Mouse (Mus musculus) liver, adult 2 months (tissue): ENCODE measurements around the gene Sertad2. TPM values are rescaled to one million over a fixed set of nuclear protein-coding genes. Genes with fewer than 3 reads are reported as not detected.

Source experiments
- DNase-seq: peaks from one replicate; pipeline ENCODE4 v3.0.0-alpha.2; 2011; ENCODE audit warnings: low read depth, low spot score; ENCODE audit errors: extremely low read depth
- H3K27ac ChIP-seq: fragments of 200-500 bp; replicated peaks from 2 replicates; pipeline ENCODE4 v1.5.1; 2012; ENCODE audit warnings: low read depth, mild to moderate bottlenecking, control low read depth, inconsistent platforms, low read length; ENCODE audit not compliant: insufficient read depth
- H3K27me3 ChIP-seq: fragments of 200-500 bp; 2 replicates; pipeline ENCODE4 v1.6.1; 2012; ENCODE audit warnings: mild to moderate bottlenecking, moderate library complexity, low read length, inconsistent platforms; ENCODE audit not compliant: control insufficient read depth, insufficient read depth
- H3K36me3 ChIP-seq: fragments of 200-500 bp; 2 replicates; pipeline ENCODE4 v1.6.1; 2012; ENCODE audit warnings: low read length, inconsistent platforms; ENCODE audit not compliant: control insufficient read depth, insufficient read depth
- H3K4me1 ChIP-seq: fragments of 200-500 bp; 2 replicates; pipeline ENCODE4 v1.6.1; 2011; ENCODE audit warnings: low read length; ENCODE audit not compliant: control insufficient read depth, insufficient read depth
- H3K4me3 ChIP-seq: fragments of 200-500 bp; 2 replicates; pipeline ENCODE4 v1.5.1; 2011; ENCODE audit warnings: low read depth, mild to moderate bottlenecking, control low read depth, low read length, moderate library complexity; ENCODE audit not compliant: insufficient read depth
- H3K79me2 ChIP-seq: fragments of 200-500 bp; 2 replicates; pipeline ENCODE4 v1.6.1; 2012; ENCODE audit warnings: inconsistent platforms, mild to moderate bottlenecking, low read length, moderate library complexity; ENCODE audit not compliant: control insufficient read depth, insufficient read depth
- H3K9ac ChIP-seq: fragments of 200-500 bp; 2 replicates; pipeline ENCODE4 v1.6.1; 2012; ENCODE audit warnings: low read depth, mild to moderate bottlenecking, control low read depth, inconsistent platforms, low read length
- CTCF ChIP-seq: fragments of 200-500 bp; IDR thresholded peaks from 2 replicates; pipeline ENCODE4 v1.5.1; 2011; ENCODE audit warnings: low read depth, low read length, control low read depth
- POLR2A ChIP-seq: fragments of 200-500 bp; IDR thresholded peaks from 2 replicates; pipeline ENCODE4 v1.6.1; 2011; ENCODE audit warnings: low read length, control low read depth; ENCODE audit not compliant: insufficient read depth; ENCODE audit errors: extremely low read depth
- WGBS: fragments of 180-500 bp; shearing (Covaris S2); methylation state at CpG from one replicate; pipeline ENCODE4 v1.1.7; 2018; 5-methylcytosine and 5-hydroxymethylcytosine counted together
- polyA plus RNA-seq: library from polyadenylated mRNA; depleted of rRNA; stranded (reverse); fragments of >200 nt; gene quantifications from 2 replicates; pipeline ENCODE4 v1.2.3, GENCODE M21; 2012
- total RNA-seq: library from RNA; depleted of rRNA; stranded (reverse); fragments of >200 nt; gene quantifications from 2 replicates; pipeline ENCODE4 v1.2.3, GENCODE M21; 2014

The Sertad2 gene
- total and polyA plus RNA-seq, 2 experiments, result 8.0 to 9.3 TPM

DNA sequence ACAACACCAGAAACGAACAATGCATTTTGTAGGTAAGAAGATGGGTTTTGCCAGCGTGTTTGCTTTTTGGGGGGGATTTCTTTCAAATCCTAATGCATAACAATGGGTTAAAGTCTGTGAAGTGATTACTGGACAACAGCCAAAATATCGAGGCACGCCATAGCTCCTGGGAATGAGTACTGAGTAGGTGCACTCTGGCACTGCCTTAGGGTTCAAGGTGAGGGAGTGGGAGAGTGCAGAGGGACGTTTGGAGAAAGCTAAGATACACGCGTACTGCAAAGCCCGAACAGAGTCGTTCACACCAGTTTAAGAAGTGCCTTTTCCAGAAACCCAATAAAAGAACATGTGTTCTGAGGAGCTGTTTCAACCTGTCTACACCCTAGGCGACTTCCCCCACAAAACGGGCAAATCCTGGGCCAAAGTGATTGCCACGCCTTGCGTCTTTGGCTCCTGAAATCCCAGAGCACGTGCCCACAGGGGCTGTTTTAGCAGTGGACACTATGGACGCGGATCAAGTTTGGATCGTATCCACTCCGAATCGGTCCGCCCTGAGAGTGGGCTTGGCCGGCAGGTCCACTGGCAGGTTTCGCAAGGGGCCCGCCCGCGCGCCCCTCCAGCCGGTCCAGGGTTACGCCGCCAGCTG lies 937 bp upstream of the Sertad2 start:
- no peak for TF ChIP-seq CTCF
- no peak for TF ChIP-seq POLR2A
- peak overlapping the region; percentile 63 for H3K4me3 ChIP-seq

GRCm38 (mm10) chr11:20543453-20544120 lies 534 bp downstream of the Sertad2 start:
- H3K9ac ChIP-seq, result peak overlapping the region; percentile 92
- peaks cover 2% of the 10 kb centered on the region; the same call in 1 of the 2 replicates for H3K4me1 ChIP-seq
- WGBS, result 1% methylated on average over 51 of the region's 51 CpGs
- no peaks in the 10 kb centered on the region for H3K27me3 ChIP-seq
- DNase-seq, result peak; percentile 32
- H3K27ac ChIP-seq, result peak overlapping the region; percentile 79
- H3K79me2 ChIP-seq, result peaks cover 4% of the 10 kb centered on the region; the same call in 1 of the 2 replicates
- no peak for TF ChIP-seq POLR2A
- TF ChIP-seq CTCF, result no peak
- no peaks in the 10 kb centered on the region for H3K36me3 ChIP-seq
- H3K4me3 ChIP-seq, result peak overlapping the region; percentile 96

More for the DNA sequence above, 937 bp upstream of the Sertad2 start:
- DNase-seq, result peak; percentile 83
- H3K9ac ChIP-seq, result peak overlapping the region; percentile 54
- H3K27ac ChIP-seq, result peak overlapping the region; percentile 46
- peaks cover 4% of the 10 kb centered on the region; the same call in 1 of the 2 replicates for H3K79me2 ChIP-seq
- no peaks in the 10 kb centered on the region for H3K36me3 ChIP-seq
- no peaks in the 10 kb centered on the region for H3K27me3 ChIP-seq
- peaks cover 2% of the 10 kb centered on the region; the same call in 1 of the 2 replicates for H3K4me1 ChIP-seq
- under 1% methylated on average over 29 of the region's 29 CpGs for WGBS

DNA sequence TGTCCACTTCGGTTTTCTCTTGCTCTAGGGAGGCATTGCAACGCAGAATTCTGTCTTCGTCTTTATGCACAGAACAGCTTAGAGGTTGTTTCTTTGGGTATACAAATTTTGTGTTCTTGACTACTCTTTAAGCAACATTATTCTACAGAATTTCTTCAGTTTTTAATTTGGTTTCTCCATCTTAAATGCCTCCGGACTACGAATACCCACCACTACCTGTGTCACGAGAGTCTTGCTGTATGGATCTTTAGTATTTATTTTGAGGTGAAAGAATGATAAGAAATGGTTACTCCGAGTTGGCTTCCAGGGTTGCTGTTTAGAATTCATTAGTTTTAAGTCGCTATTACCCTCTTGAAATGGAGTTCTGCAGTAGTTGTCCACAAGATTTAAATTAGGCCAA lies 1.3 kb downstream of the Sertad2 start:
- no peak for DNase-seq
- H3K27ac ChIP-seq, result no peak overlapping the region
- TF ChIP-seq POLR2A (no peak), CTCF (no peak)
- H3K27me3 ChIP-seq, result no peaks in the 10 kb centered on the region
- no peak overlapping the region for H3K9ac ChIP-seq
- H3K4me3 ChIP-seq, result no peak overlapping the region
- 83% methylated on average over 8 of the region's 8 CpGs for WGBS
- peaks cover 2% of the 10 kb centered on the region; the same call in 1 of the 2 replicates for H3K4me1 ChIP-seq
- H3K79me2 ChIP-seq, result peaks cover 4% of the 10 kb centered on the region; the same call in 1 of the 2 replicates
- H3K36me3 ChIP-seq, result no peaks in the 10 kb centered on the region

- no peaks in the 10 kb centered on the region for H3K27me3 ChIP-seq
- no peak overlapping the region for H3K27ac ChIP-seq
- H3K36me3 ChIP-seq, result no peaks in the 10 kb centered on the region
- peaks cover 2% of the 10 kb centered on the region; the same call in 1 of the 2 replicates for H3K4me1 ChIP-seq
- DNase-seq, result no peak
- H3K79me2 ChIP-seq, result peaks cover 4% of the 10 kb centered on the region; the same call in 1 of the 2 replicates
- no peak overlapping the region for H3K4me3 ChIP-seq
- H3K9ac ChIP-seq, result no peak overlapping the region
- TF ChIP-seq POLR2A (no peak), CTCF (no peak)
- 87% methylated on average over 3 of the region's 3 CpGs for WGBS
Observed at GRCm38 (mm10) chr11:20544801-20545515, 1.9 kb downstream of the Sertad2 start.

GRCm38 (mm10) chr11:20549481-20549880 lies 6.4 kb downstream of the Sertad2 start:
- TF ChIP-seq CTCF, result no peak
- no peak for TF ChIP-seq POLR2A
- no peak overlapping the region; the same call in 1 of the 2 replicates for H3K27ac ChIP-seq
- H3K27me3 ChIP-seq, result no peaks in the 10 kb centered on the region
- 93% methylated on average over 2 of the region's 2 CpGs for whole genome bisulfite sequencing
- no peaks in the 10 kb centered on the region; the same call in 1 of the 2 replicates for H3K4me1 ChIP-seq
- no peak overlapping the region for H3K4me3 ChIP-seq
- no peak for DNase-seq
- H3K79me2 ChIP-seq, result peaks cover 4% of the 10 kb centered on the region; the same call in 1 of the 2 replicates
- no peak overlapping the region for H3K9ac ChIP-seq
- H3K36me3 ChIP-seq, result no peaks in the 10 kb centered on the region
